Mouse (Mus musculus): ENCODE data around the gene Psmd6.

GRCm38 (mm10) chr14:14065142-14065498 is 55.7 kb downstream of the Psmd6 start:
- TF ChIP-seq CTCF (IDR thresholded peaks at IDR 0.05; ENCODE audit: low read depth) (no peak), EP300 (IDR thresholded peaks at IDR 0.05; ENCODE audit: low read depth) (no peak)
